Mouse (Mus musculus) heart, adult 11 months (tissue): Measurements from ENCODE around the gene Dapp1.
A peak's percentile ranks its signal among the peaks of the same experiment; 100 is the strongest.
"Not testable (repeated sequence)": the region's sequence is repeated elsewhere in the genome, so short reads cannot be mapped to it uniquely, and the experiment has no call there.

Source experiments
- DNase-seq: peaks from one replicate; pipeline ENCODE4 v3.0.0; 2022

The Dapp1 gene

DNA sequence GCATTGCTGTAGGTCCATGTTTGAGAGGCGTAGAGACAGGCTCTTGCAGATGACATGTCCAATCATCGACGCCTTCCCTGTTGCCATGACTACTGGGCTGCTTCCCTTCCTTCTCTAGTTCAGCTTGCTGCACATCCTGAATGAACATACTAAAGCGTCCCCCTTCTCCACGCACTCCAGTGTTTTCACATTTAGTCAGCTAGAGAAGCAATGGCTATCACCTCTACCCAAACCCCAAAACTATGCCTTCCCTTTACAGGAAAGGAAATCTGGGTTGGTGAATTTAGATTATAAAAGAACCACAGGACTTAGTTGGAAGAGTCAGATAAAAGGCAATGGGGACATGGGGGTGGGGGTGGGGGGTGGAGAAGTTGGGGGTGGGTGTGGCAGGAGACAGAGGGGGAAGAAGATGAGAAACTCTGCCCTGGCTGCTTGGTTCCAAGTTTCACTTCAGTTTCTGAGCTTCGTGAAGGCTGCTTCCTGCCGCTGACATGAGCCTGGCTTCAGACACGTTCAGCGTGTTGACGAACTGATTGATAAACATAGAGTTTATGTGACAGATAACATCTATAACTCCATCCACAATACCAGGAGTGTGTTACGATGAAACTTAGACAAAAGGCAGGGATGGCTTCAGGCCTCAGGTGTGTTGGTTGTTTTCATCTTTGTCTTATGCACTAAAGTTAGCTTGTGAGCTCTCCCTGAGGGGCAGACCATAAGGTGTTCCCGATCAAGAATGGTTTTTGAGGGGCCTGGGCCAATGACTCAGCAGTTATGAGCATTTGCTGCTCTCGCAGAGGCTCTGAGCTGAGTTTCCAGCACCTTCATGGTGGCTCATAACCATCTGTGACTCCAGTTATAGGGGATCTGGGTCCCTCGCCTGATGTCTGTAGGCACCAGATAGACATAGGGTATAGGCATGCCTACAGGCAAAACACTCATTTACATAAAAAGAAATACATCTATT is 28.1 kb downstream of the Dapp1 start:
- peak; percentile 96 for DNase-seq

DNA sequence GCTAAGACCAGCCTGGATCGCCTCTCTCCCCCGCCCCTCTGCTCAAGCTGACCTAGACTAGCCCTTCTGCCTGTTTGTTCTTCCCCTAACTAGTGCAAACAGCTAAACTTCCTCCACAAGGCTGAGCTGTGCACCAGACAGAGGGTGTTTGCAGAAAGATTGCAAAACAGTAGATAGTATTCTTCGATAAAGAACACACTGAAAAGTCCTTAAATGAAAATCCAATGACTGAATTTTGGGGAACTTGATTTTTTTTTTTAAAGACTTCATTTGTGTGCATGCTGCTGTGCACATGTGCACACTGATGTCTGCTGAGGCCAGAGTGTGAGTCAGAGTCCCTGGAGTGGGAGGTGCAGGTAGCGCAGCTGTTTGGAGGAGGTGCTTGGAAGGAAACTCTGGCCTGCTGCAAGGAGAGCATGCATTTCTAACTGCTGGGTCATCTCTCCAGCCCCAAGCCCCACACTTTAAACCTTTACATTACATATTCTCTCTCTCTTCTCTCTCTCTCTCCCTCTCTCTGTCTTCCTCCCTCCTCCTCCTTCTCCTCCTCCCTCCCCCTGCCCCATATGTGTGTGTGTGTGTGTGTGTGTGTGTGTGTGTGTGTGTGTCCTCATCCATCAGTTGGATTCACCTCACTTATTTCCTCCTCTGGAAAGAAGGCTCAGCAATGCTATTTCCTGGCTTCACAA is 29.0 kb downstream of the Dapp1 start:
- DNase-seq, result peak; percentile 97

DNA sequence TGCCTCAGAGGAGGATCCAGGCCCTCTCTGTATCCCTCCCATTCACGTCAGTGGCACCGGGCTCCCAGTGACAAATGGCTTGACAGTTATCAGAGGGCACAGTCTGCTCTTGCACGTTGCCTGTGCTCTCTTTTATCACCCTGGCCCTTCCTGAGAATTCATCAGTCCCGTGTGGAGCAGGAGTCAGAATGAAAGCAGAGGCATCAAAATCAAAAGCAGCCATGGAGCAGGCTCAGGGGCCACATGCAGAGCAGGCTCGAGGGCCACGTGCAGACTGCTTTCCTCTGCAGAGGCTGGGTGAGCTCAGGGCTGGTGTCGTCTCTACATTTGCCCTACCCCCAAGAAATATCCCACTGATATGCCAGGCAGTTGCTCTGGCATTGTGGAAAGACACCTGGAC is 29.5 kb downstream of the Dapp1 start:
- no peak for DNase-seq

DNA sequence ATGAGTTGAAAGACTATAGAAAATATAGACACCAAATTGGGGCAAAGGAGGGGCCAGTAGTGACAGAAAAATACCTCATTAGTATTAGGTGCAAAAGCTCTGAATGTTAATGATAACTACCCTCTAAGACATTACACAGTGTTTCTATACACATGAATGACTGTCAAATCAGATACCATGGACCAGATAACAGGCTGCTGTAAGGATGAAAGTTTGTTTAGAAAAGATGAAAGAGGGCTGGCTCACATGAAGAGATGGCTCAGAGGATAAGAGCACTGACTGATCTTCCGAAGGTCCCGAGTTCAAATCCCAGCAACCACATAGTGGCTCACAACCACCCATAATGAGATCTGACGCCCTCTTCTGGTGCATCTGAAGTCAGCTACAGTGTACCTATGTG is 30.0 kb downstream of the Dapp1 start:
- DNase-seq, result not testable (repeated sequence)

DNA sequence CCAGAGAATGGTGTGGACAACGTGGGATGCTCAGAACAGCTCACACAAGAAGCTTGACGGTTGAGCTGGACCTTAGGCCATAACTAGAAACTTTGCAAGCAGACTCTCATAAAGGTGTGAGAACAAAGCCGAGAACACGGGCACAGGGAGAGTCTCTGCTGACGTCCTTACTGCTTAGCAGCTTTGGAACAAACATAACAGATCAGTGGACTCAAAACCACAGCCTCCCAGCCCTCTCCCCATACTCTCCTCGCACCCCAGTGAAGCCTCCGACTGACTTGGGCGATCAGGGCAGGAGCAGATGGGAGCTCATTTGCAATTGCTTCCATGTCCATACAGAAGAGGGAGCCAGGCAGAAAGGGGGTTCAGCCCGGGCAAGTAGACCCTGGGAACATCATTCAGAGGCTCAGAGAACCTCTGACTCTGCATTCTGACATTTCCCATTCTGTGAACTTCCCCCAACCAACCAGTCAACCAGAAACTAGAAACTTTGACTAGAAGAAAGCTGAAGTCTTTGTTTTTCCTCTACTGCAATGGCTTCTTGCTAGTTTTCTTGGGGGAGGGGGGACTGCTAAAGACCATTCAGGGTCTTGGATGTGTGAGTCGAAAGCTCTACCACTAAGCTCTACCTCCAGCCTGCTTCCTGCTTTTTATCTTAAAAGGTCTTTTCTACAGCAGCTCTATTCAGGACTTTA is 31.0 kb downstream of the Dapp1 start:
- DNase-seq, result no peak

- peak; percentile 88 for DNase-seq
These were observed 33.8 kb downstream of the Dapp1 start for GRCm38 (mm10) chr3:137947525-137947924.

DNA sequence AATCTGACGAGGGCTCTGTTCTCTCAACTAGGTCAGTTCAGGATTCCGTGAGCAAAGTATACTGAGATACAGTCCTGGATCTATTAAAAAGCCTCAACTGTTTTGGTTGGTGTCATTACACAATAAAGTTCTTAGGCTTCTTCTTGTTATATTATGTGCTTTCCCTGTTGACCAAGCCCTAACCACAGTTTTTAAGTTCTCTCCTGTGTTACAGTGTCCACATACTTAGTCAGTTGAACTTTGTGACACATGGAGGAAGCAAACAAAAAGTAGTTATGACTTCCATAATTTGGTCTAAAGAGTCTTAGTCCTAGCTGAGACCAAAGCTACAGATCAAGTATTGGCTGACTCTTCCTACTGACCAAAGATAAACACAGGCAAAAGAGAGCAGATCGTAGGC is 34.5 kb downstream of the Dapp1 start:
- no peak for DNase-seq

DNA sequence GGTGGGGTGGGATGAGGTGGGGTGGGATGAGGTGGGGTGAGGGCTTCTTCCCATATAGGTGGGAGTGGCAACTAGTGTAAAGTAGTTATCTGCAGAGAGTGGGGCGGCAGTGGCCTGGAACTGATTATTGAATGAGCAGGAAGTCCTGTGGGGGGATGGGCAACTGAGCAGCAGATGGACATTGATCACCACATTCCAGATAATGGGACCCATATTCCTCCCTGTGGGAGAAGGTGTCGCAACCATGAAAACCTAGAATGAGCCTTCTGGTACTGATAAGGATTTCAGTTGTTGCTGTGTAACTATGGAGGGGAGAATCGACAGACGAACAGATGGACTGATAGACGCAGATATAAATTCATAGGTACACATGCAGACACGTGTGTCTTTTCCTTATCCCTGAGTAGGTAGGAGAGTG is 37.6 kb downstream of the Dapp1 start:
- DNase-seq, result no peak

GRCm38 (mm10) chr3:137942098-137942622 is 39.2 kb downstream of the Dapp1 start:
- no peak for DNase-seq

- DNase-seq, result no peak
These were observed 39.8 kb downstream of the Dapp1 start for GRCm38 (mm10) chr3:137941555-137941954.

- DNase-seq, result peak; percentile 95
These were observed 40.6 kb downstream of the Dapp1 start for GRCm38 (mm10) chr3:137940757-137941156.

- peak; percentile 96 for DNase-seq
These were observed 42.7 kb downstream of the Dapp1 start for GRCm38 (mm10) chr3:137938608-137939007.

DNA sequence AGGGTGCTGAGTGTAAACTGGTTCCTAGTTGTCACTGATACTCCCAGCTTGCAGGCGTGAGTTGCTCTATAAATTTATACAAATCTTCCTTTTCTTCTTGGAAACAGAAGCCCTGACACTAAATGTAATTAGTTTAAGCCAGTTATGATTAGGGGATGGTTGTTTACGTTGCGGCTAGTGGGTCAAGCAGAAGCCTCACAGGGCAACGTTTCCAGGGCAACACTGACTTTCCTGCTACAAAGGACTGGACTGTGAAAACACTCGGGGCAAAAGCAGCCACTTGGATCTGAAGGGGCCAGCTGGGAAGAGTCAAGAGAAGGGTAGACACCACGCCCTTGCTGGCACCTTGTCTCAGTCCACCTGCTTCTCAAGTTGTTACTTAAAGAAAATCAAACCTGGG is 44.8 kb downstream of the Dapp1 start:
- no peak for DNase-seq

DNA sequence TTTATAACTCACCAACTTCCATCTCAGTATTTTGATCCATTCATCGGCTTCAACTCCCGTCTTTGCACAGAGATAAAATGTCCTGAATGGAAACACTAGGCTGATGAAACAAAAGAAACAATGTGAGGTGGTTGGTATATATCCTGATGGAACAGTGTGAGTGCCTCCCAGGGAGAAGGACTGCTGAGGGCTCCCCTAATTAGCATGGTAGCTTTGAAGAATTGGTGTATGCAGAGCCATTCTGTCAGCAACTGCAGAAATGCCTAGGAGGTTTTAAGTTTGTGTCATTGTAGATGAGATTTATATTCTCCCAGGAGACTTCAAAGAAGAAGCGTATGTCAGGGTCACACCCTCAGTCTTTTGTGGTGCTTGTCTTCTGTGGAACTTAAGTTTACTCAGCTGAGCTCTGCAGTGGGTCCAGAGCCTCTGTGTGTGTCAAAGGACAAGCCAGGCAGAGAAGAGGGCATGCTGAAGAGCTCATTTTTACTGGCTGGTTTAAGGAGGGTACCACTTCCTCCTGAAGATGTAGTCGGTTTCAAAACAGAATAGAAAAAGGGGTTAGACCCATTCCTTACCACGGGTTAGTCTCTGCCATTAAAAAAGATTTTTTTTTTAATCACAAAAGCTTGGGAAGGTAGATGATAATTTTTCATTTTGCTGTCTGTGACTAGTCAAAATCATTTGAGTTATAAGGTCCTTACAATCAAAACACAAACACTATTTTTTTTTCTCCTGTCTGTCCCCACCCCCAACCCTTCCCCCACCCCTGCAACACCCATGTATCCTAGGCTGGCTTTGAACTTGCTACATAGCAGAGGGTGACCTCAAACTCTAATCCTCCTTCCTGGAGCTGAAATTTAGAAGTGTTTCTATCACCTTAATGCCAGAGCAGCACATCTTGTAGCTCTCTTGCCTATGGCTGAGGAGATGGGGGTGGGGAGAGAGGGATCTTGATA is 45.5 kb downstream of the Dapp1 start:
- no peak for DNase-seq

DNA sequence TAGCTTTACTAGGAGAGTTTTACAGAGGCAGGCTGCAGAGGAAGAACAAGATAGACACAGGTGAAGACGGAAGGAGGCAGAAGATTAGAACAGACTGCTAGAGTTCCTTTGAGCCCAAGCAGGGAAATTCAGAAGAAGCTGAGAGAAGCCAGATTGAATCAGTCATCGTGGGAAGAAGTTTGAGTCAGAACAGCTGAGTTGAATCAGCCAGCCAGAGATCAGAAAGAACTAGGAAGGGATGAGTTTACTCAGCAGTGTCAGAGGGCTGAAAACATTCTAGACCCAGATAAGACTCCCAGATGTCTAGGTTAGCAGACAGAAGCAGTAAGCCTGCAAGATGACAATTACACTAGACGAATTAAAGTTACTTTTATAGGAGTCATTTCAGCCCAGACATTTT is 47.4 kb downstream of the Dapp1 start:
- no peak for DNase-seq

DNA sequence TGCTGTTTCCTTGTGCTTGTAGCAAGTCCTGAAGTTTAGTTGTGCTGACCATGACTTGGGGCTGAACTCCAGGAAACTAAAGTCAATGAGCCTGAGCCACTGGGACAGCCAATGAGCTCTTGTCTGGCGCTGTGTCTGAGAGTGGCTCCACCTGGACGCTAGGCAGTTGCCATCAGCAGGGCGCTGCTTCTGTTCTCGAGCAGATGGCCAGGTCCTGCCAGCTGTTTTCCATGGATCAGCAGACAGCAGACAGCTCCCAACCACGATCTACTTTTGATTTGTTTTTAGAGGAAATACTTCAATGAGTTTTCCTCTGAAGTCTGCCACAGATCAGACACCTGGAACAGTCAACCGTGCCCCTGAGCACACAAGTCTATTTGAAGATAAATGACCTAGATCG is 48.6 kb downstream of the Dapp1 start:
- no peak for DNase-seq

DNA sequence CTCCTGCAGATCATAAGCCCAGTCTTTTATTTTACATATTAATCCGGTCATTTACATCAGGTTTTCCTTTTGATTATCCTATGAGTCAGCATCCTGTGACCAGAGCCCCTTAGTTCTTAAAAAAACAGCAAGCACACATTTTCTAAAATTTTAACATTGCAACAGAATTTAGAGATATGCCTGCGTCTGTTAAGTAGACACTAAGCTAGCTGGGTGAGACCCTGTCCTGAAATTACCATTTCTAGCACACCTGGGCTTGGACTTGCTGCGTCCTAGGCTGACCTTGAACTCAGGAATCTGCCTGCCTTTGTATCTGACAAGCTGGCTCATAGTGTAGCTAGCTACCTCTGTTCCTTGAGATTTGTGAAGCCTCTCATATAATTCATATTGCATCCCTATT is 51.4 kb downstream of the Dapp1 start:
- DNase-seq, result no peak

- DNase-seq, result no peak
These were observed 54.3 kb downstream of the Dapp1 start for GRCm38 (mm10) chr3:137927010-137927409.

DNA sequence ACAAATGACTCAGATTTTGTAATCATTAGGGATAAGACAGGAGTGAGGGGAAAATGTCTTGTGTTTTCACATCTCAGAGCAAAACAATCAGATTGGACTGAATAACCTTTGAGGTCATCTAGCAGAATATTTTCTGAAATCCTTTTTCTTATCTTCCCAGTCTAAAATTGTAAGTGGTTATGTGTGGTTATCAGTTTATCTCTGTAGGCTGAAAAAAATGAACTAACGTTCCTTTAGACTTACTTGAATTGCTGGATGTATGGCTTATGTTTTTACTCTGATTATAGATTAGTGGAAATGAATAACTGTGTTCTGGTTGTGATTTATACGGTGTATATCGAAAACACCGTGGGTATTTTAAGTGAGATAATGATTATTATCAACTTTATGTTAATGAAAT is 60.8 kb downstream of the Dapp1 start:
- no peak for DNase-seq

DNA sequence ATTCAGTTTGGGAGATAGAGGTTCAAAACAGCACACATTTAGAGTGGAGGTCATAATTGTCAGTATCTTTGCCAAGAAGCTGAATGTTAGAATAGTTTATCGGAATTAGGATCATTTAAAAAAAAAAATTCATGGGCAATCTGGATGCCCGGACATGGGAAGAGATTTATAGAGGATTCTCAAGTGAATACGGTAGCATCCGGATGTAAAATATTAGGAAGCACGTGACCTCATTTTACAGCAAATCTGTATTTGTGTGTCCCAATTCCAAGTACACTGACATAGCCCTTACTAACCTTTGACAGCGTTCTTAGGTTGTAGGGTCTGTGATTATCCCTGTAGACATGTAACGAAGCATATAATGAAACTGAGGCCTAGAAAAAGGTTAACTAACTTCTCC is 61.9 kb downstream of the Dapp1 start:
- DNase-seq, result no peak

DNA sequence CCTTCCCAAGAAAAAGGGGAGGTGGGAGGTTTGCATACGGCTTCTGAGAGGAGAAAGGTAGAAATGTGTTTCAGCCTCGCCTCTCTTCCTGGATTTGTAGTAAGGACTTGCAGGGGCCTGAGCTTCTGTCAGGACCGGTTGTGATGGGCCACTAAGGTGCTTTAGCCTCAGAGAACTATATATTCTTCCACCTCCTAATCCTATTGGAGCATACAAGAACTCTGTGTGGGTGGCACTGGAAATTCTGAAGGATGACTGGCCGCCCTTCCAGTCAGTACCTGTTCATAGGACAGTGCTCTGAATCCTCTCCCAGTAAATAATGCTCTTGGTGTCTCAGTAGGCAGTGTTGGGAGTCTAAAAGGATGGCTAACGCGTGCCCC is 62.4 kb downstream of the Dapp1 start:
- peak; percentile 71 for DNase-seq
